Mouse (Mus musculus) forebrain, embryonic 16.5 days (tissue): ENCODE measurements around the gene Rplp0. TPM values are rescaled to one million over a fixed set of nuclear protein-coding genes. Genes with fewer than 3 reads are reported as not detected.
"Not testable (repeated sequence)": the region's sequence is repeated elsewhere in the genome, so short reads cannot be mapped to it uniquely, and the experiment has no call there.

Experiments used
- ATAC-seq: fragments of 200-750 bp; cut with Nextera tagmentation; 2 replicates; pipeline ENCODE4 v1.8.0; 2017; ENCODE audit warnings: mild to moderate bottlenecking, moderate library complexity
- H3K27ac ChIP-seq: fragments of 300-500 bp; sonication (generic); 2 replicates; pipeline ENCODE4 v1.5.1; 2014; ENCODE audit warnings: low read length, control low read depth
- H3K27me3 ChIP-seq: fragments of 300-500 bp; sonication (generic); replicated peaks from 2 replicates; pipeline ENCODE4 v1.6.1; 2014; ENCODE audit warnings: low read length; ENCODE audit not compliant: control insufficient read depth, insufficient read depth
- H3K36me3 ChIP-seq: fragments of 300-500 bp; sonication (generic); 2 replicates; pipeline ENCODE4 v1.6.1; 2014; ENCODE audit not compliant: control insufficient read depth, insufficient read depth
- H3K4me1 ChIP-seq: fragments of 300-500 bp; sonication (generic); replicated peaks from 2 replicates; pipeline ENCODE4 v1.6.1; 2014; ENCODE audit warnings: low read length; ENCODE audit not compliant: control insufficient read depth, insufficient read depth
- H3K4me2 ChIP-seq: fragments of 300-500 bp; sonication (generic); 2 replicates; pipeline ENCODE4 v1.6.1; 2014; ENCODE audit warnings: mild to moderate bottlenecking, low read length, control low read depth
- H3K4me3 ChIP-seq: fragments of 300-500 bp; sonication (generic); replicated peaks from 2 replicates; pipeline ENCODE4 v1.5.1; 2014; ENCODE audit warnings: mild to moderate bottlenecking, low read length, control low read depth
- H3K9ac ChIP-seq: fragments of 300-500 bp; sonication (generic); replicated peaks from 2 replicates; pipeline ENCODE4 v1.6.1; 2014; ENCODE audit warnings: low read depth, low read length, control low read depth
- H3K9me3 ChIP-seq: fragments of 300-500 bp; sonication (generic); 2 replicates; pipeline ENCODE4 v1.6.1; 2016; ENCODE audit warnings: low read length; ENCODE audit not compliant: control insufficient read depth
- WGBS: fragments of 180-500 bp; shearing (Covaris S2); extraction: QIAGEN DNeasy Blood & Tissue Kit; methylation state at CpG from one replicate; pipeline ENCODE4 v1.1.7; 2014; 5-methylcytosine and 5-hydroxymethylcytosine counted together
- polyA plus RNA-seq: library from polyadenylated mRNA; unstranded; fragments of >200 nt; fragmentation: Nextera tagmentation; extraction: Ambion mirVana; gene quantifications from 2 replicates; pipeline ENCODE4 v1.2.1, GENCODE M21; 2015

Gene Rplp0
- polyA plus RNA-seq, 1 experiment from 2014 or later, result 944 TPM

- H3K9me3 ChIP-seq, result no peaks in the 10 kb centered on the region
- H3K4me2 ChIP-seq, result no peak overlapping the region
- no peak for ATAC-seq
- H3K36me3 ChIP-seq, result no peaks in the 10 kb centered on the region
- WGBS, result 93% methylated on average over 7 of the region's 7 CpGs
- H3K4me3 ChIP-seq, result no peak overlapping the region
- peaks cover 10% of the 10 kb centered on the region for H3K4me1 ChIP-seq
- no peak overlapping the region for H3K9ac ChIP-seq
- H3K27me3 ChIP-seq, result no peaks in the 10 kb centered on the region
- H3K27ac ChIP-seq, result no peak overlapping the region
These were observed 42.4 kb upstream of the Rplp0 start for GRCm38 (mm10) chr5:115516908-115517307.

- Histone ChIP-seq H3K9me3 (no peaks in the 10 kb centered on the region), H3K36me3 (no peaks in the 10 kb centered on the region), H3K27me3 (no peaks in the 10 kb centered on the region), H3K27ac (no peak overlapping the region), H3K9ac (no peak overlapping the region), H3K4me1 (peaks cover 10% of the 10 kb centered on the region), H3K4me2 (no peak overlapping the region), H3K4me3 (no peak overlapping the region)
- WGBS, result 94% methylated on average over 9 of the region's 9 CpGs
- no peak for ATAC-seq
These were observed 41.8 kb upstream of the Rplp0 start for GRCm38 (mm10) chr5:115517501-115517900.

- not testable (repeated sequence) for H3K27ac ChIP-seq, H3K36me3 ChIP-seq, ATAC-seq, H3K9ac ChIP-seq, H3K9me3 ChIP-seq, H3K4me2 ChIP-seq, H3K27me3 ChIP-seq, H3K4me3 ChIP-seq
- peaks cover 10% of the 10 kb centered on the region for H3K4me1 ChIP-seq
- WGBS, result 96% methylated on average over 7 of the region's 8 CpGs
These were observed 41.1 kb upstream of the Rplp0 start for GRCm38 (mm10) chr5:115518214-115518613.

DNA sequence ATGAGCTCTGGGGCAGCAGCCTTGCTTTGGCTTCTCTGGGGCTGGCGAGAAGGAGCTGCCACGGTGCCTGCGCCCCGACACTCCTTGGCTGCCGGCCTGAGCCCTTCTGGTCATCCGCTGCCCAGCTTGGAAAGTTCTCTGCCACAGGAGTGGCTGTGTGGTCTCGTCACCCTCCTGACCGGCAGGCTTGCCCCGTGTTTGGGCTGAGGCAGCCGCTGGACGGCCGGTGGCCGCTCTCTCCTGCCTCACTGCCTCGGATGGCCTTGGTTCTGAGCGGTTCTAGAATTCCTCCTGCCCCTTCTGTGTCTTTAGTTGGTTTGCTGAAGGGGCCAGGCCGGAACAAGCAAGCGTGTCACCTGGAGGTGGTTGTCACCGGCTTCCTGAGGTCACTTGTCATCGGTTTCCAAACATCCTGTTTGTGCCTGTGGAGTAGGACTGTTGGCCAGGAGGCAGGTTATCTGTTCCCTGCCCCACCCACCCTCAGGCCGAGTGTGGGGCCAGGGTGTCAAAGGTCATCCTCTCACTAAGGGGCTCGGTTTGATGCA, 38.9 kb upstream of the Rplp0 start:
- 79% methylated on average over 21 of the region's 21 CpGs for WGBS
- H3K27ac ChIP-seq, result no peak overlapping the region
- no peaks in the 10 kb centered on the region for H3K27me3 ChIP-seq
- no peaks in the 10 kb centered on the region for H3K9me3 ChIP-seq
- no peak overlapping the region for H3K4me3 ChIP-seq
- H3K4me2 ChIP-seq, result no peak overlapping the region
- H3K9ac ChIP-seq, result no peak overlapping the region
- H3K4me1 ChIP-seq, result peaks cover under 1% of the 10 kb centered on the region
- H3K36me3 ChIP-seq, result no peaks in the 10 kb centered on the region
- no peak for ATAC-seq

GRCm38 (mm10) chr5:115521553-115522461, 37.5 kb upstream of the Rplp0 start:
- no peaks in the 10 kb centered on the region for H3K36me3 ChIP-seq
- no peaks in the 10 kb centered on the region; the same call in 1 of the 2 replicates for H3K4me1 ChIP-seq
- no peak overlapping the region for H3K9ac ChIP-seq
- 80% methylated on average over 20 of the region's 21 CpGs for WGBS
- H3K27me3 ChIP-seq, result no peaks in the 10 kb centered on the region
- H3K4me2 ChIP-seq, result no peak overlapping the region
- no peak for ATAC-seq
- H3K27ac ChIP-seq, result no peak overlapping the region
- H3K9me3 ChIP-seq, result no peaks in the 10 kb centered on the region
- H3K4me3 ChIP-seq, result no peak overlapping the region

DNA sequence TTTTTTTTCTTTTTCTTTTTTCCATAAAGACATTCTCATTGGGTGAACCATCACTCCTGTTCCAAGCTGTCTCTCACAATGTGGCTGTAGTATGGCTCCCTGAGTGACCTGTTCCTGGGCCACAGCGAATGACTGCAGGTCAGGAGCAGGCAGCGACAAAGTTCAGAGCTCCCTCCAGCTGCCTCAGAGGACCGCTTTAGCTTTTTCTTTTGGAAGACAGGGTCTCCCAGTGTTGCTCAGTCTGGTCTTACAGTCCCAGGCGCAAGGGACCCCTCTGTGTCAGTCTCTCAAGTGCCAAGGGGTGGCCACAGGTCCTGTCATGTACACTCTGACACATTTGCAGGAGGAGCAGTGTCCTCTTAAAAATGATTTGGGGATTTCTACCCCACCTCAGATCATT, 36.7 kb upstream of the Rplp0 start:
- ATAC-seq, result no peak
- Histone ChIP-seq H3K9me3 (no peaks in the 10 kb centered on the region), H3K4me3 (no peak overlapping the region), H3K27ac (no peak overlapping the region), H3K4me2 (no peak overlapping the region), H3K36me3 (no peaks in the 10 kb centered on the region), H3K27me3 (no peaks in the 10 kb centered on the region), H3K4me1 (no peaks in the 10 kb centered on the region; the same call in 1 of the 2 replicates), H3K9ac (no peak overlapping the region)
- WGBS, result 92% methylated on average over 4 of the region's 4 CpGs

GRCm38 (mm10) chr5:115522981-115523499, 36.2 kb upstream of the Rplp0 start:
- H3K4me2 ChIP-seq, result no peak overlapping the region
- H3K9me3 ChIP-seq, result no peaks in the 10 kb centered on the region
- H3K27me3 ChIP-seq, result no peaks in the 10 kb centered on the region
- no peaks in the 10 kb centered on the region for H3K36me3 ChIP-seq
- H3K9ac ChIP-seq, result no peak overlapping the region
- no peak overlapping the region for H3K27ac ChIP-seq
- WGBS, result 79% methylated on average over 15 of the region's 15 CpGs
- H3K4me3 ChIP-seq, result no peak overlapping the region
- H3K4me1 ChIP-seq, result no peaks in the 10 kb centered on the region; the same call in 1 of the 2 replicates
- no peak for ATAC-seq

DNA sequence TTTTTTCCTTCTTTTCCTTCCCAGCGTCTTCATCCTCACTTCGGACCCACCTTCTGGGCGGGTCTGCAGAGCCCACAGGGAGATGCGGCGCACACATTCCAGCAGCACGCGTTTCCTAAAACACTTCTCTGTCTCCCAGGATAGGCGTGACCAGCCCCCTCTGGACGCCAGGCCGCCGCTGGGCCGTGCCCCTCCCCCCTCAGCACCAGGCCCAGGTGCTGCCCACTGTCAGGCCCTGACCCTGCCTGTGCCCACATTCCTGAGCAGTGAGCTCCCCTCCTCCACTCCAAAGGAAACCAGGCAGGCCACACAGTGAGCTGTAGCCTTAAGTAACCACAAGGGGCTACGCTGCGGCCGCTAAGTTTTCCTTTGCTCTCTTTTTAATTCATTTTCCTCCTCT, 35.3 kb upstream of the Rplp0 start:
- no peaks in the 10 kb centered on the region for H3K27me3 ChIP-seq
- no peak overlapping the region for H3K9ac ChIP-seq
- no peak overlapping the region for H3K4me2 ChIP-seq
- H3K36me3 ChIP-seq, result no peaks in the 10 kb centered on the region
- 8% methylated on average over 15 of the region's 15 CpGs for WGBS
- no peak overlapping the region for H3K27ac ChIP-seq
- ATAC-seq, result no peak
- H3K9me3 ChIP-seq, result no peaks in the 10 kb centered on the region
- H3K4me1 ChIP-seq, result no peaks in the 10 kb centered on the region; the same call in 1 of the 2 replicates
- no peak overlapping the region for H3K4me3 ChIP-seq

DNA sequence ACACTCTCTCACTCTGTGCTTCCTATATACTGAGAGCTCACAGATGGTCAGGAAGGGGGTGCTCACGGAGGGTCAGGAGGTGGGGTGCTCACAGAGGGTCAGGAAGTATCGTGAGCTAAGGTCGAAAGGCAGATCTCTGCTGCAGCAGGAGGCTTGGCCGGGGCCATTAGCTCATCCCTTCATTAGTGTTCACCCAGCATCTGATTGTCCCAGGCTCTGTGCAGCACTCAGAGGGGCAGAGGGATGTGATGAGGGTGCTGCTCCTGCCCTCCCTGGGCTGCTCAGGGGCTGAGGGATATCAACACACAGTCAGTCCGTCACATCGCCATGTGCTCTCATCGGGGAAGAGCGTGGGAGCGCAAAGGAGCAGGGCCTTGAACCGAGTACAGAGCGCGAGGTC, 34.8 kb upstream of the Rplp0 start:
- no peak for ATAC-seq
- Histone ChIP-seq H3K9ac (no peak overlapping the region), H3K27me3 (no peaks in the 10 kb centered on the region), H3K4me2 (no peak overlapping the region), H3K4me1 (peaks cover under 1% of the 10 kb centered on the region), H3K4me3 (no peak overlapping the region), H3K27ac (no peak overlapping the region), H3K9me3 (no peaks in the 10 kb centered on the region), H3K36me3 (no peaks in the 10 kb centered on the region)
- WGBS, result 59% methylated on average over 12 of the region's 12 CpGs
